Mouse (Mus musculus) liver, adult (tissue): ENCODE measurements at regions not wholly inside any gene's neighbourhood (a gene's known extent, or its start where the extent isn't known, plus 50 kb on each side); places are given as distances from the start of the nearest gene placed in this dataset.

Source experiments
- GATA4 ChIP-seq: IDR thresholded peaks from 2 replicates; pipeline ENCODE4 v1.6.1; 2014; ENCODE audit warnings: mild to moderate bottlenecking, low read length; ENCODE audit not compliant: insufficient replicate concordance

GRCm38 (mm10) chr7:110709606-110710005 lies 58.4 kb upstream of the Ampd3 start:
- TF ChIP-seq GATA4 = no peak

- TF ChIP-seq GATA4 = no peak
These were observed 57.6 kb upstream of the Ampd3 start for GRCm38 (mm10) chr7:110710256-110710962.

- TF ChIP-seq GATA4 = no peak
These were observed 54.3 kb upstream of the Ampd3 start for GRCm38 (mm10) chr7:110713661-110714060.

- no peak for TF ChIP-seq GATA4
These were observed 52.9 kb upstream of the Ampd3 start for GRCm38 (mm10) chr7:110715110-110715509.

GRCm38 (mm10) chr7:110715545-110715944 lies 52.5 kb upstream of the Ampd3 start:
- no peak for TF ChIP-seq GATA4

GRCm38 (mm10) chr7:110717104-110717503 lies 50.9 kb upstream of the Ampd3 start:
- TF ChIP-seq GATA4 = no peak
